Mouse (Mus musculus) erythroblast, embryonic 14.5 days (primary cell): ENCODE measurements around the gene Vstm2a.

Experiments used
- GATA1 ChIP-seq: IDR thresholded peaks from 2 replicates; pipeline ENCODE4 v1.6.1; 2012; ENCODE audit warnings: low read length, inconsistent platforms, mixed read lengths
- TAL1 ChIP-seq: IDR thresholded peaks from 3 replicates; pipeline ENCODE4 v1.6.1; 2012; ENCODE audit warnings: low read length, inconsistent platforms, mixed read lengths

DNA sequence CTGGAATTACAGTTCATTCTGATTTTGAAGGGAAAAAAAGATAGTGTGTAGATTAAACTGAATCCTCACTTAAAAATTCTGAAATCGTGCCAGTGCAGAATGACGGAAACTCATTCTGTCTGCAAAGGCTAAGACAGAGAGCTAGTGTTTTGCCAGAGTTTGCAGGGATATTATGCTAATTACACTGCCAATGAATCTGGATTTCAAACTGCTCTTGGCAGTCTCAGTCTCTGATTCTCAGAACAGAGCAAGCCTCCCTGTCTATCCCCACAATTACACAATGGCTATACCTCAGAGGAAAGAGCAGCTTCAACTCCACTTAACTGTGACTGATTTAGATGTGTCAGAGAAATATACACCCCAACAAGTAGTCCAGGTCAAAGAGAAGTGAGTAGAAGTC lies 43.2 kb downstream of the Vstm2a start:
- TF ChIP-seq TAL1 (no peak), GATA1 (no peak)
